Mouse (Mus musculus) liver (tissue): ENCODE measurements around the gene Il3.

Experiments
- DNase-seq: peaks from one replicate; pipeline ENCODE4 v3.0.0-alpha.2; 2020; ENCODE audit warnings: mixed read lengths

Gene Il3

DNA sequence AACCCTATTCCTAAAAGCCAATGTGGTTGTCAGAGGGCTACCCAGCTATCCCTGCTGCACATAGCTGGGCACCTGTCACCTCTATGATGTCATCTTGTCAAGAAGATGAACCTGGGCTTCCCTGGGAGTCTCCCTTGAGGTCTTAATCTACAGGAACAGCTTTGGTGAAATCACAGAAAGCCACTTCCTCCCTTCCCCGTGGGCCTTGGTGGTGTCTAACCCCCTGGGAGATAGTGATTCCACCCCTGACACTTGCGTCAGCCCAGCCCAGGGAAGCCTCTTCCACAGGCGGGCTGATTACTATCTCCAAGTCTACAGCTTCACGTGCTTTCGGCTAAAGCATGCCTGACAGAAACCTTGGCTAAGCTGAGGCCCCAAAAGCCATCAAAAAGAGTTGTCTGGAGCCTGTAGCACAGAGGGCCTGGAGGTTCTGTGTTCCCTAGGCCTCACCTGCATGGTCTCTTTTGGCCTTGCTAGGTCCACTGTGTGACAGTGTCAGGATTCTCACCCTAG lies 4.4 kb upstream of the Il3 start:
- DNase-seq: no peak

DNA sequence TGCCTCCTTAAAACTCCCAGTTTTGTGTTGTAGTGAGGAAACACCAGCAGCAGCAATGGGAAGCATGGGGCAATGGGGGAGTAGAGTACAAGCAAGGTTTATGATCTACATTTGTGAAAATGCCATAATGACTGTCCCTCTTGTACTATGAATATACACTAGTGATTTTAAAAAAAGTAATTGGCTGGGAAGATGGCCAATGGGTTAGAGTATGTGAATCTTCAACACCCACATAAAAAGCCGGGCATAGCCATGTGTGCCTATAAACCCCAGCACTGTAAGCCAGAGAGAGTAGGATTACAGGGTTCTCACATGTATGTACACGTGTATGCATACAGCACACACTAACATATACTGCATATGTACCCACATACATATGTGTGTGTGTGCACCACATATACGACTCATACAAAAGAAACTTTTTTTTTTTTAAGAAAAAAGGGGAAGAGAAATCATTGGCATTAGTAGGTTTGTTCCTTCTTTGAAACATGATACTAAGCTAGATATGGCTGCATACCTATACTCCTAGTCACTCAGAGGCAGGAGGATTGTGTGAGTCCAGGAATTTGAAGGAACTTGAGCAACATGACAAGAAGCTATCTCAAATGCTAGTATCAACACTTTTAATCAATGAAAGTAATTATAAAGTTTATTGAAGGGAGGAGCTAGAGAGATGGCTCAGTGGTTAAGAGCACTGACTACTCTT lies 2.3 kb upstream of the Il3 start:
- no peak for DNase-seq

DNA sequence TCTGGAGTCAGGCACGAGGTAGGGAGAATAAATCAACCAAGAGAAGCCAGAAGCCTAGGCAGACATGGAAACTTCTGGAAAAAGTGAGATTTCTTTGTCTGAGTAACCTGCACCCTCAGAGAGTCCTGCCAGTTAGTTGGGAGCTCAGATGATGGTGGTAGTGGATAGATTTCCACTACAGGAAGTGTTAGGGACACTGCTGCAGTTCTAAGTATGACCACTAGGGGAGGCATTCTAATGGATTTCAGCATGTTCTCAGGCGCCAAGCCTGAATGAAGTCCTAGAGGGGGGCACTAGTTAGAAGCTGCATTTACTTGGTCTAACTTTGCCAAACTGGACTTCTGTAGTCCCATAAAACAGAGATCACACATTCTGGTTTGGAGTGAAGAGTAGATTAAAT lies 2.5 kb downstream of the Il3 start:
- DNase-seq: peak; percentile 40

DNA sequence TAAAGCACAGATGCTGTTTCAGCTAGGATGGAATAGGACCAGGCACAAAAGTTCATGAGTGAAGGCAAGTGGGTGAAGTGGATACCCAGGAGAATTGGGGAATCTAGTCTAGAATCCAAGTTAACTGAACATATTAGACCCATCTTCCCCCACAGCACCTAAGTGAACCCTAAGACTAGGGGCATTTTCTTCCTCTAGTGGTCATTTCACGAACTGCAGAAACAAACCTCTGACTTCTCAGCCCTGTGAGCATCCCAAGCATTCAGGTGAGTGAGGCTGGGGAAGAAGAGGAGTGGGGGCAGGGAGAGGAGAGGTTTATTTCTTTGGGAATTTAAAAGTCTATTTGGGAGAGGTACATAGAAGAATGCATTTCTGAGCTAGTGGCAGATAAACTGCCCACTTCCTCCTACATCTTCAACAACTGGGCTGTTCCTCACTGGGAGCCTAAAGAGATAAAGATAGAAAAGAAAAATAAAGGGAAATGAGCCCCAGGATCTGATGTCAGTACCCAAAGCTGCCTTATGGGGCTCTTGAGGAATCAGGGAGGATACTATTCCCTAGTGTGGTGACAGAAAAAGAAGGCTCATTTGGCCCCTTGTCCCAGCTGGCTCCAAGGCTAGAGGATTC lies 3.6 kb downstream of the Il3 start:
- DNase-seq: no peak

DNA sequence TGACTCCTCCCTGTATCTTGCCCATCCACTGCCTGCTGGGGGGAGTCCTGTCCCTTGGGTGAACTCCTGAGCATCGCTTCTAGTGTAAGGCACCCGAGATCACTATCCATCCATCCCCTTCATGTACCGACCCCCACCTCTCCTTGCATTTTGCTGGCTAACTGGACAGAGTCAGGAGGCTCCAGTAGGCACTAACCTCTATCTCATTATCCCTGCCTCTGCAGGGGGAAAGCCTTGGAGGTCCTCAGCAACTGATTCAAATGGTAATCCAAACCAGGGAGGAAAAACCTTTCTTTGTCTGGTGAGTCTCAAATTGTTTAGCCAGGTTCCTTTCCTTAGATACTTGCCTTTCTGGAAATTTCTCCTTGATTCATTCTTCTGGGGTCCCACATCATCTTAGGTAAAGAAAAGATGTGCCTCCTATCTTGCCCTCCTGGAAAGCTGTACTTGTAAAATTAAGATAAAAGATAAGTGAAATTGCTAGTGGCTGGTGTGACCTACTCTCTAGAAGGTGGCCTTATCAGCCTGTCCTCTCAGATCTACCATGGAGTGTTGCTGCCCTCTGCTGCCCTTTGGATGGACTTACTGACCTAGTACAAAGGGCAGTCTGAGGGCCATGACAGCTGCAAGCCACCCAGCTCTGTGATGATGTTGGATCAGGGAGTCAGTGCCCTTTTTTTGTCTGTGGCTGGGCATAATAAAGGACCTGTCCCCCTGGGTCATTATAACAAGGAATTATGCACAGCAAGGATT lies 10.3 kb downstream of the Il3 start:
- peak; percentile 64 for DNase-seq

DNA sequence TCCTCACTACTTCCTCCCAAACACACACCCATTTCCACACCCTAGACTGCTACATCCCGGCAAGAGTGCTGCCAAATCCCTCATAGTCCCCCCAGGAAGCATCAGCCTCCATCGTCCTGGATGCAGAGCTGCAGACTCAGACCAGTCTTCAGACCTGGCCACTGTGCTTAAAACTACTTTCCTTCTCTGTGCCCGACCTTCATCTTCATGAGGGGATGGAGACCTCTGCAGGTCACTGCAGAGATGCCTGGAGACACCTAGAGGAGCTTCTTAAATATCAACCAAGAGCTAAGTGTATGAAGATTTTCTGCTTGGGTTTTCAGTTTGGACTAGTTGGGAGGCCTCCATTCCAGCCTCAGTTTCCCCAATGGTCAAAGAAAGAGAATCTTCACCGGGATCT lies 13.0 kb downstream of the Il3 start:
- DNase-seq: no peak

DNA sequence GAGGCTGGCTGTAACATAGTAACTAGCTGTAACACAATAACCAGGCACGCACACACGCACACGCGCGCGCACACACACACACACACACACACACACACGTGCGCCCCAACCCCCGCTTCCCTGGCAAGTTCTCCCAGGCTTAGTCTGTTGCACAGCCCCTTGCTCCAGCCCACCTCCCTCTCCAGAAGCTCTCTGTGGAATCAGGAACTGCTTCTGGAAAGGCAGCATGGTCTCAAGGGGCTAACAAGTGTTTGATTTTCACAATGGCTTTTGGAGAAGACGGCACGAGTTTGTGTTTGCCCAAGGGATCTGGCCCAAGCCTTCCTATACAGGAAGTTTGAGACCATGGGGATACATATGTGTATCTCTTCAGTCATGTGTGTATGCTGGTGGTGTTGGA lies 16.5 kb downstream of the Il3 start:
- no peak for DNase-seq

DNA sequence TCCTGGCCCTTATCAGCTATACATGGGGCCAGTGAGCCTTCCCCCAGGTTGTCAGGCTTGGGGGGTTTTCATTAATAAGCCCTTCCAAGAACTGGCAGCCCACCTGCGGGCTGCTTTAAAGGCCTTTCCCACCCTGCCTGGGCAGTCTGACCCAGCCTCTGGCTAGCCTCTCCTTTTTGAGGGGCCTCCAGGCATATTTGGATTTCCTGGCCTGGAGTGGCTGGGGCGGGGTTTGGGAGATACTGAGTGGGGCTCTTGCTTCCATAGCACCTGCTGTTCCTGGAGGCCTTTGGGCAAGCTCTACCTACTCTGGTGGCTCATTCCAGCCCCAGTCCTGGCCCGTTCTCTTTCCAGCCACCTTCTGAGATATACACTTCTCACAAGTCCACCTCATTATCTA lies 17.3 kb downstream of the Il3 start:
- DNase-seq: no peak

DNA sequence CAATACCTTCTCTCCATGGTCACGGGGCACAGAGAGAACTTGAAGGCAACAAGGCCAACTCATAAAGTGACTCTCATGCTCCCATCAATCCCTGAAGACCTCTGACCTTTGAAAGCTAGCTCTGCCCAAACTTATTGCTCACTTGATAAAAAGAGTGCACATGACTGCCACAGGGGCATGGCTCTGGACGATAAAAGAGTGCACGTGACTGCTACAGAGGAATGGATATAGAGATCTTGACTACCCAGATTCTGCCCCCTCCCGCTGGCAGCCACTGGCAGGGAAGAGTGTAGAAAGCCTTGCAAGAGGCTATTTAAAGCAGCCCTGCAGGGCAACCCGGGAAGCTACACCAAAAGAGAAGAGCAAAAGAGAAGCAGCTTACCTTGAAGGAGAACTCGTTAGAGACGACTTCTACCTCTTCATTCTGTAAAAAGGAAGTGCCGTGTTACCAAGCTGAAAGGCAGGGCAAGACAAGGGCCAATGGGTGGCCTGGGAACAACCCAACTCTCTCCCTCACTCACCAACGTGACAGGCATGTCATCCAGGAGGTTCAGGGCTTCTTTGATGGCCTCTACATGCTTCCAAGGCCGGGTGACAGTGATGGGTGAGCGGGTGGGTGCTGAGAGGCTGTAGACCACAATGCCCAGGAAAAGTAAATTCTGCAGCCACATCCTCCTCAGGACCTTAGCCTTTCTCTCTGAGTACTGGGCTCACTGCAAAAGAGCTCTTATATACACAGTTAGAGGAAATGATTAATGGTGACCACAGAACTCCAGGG lies 17.9 kb downstream of the Il3 start, which contains the start of gene Csf2:
Gene Csf2, minus strand, starts transcription at position 728 of the 778 bp plus-strand sequence.
- DNase-seq: peak; percentile 24

DNA sequence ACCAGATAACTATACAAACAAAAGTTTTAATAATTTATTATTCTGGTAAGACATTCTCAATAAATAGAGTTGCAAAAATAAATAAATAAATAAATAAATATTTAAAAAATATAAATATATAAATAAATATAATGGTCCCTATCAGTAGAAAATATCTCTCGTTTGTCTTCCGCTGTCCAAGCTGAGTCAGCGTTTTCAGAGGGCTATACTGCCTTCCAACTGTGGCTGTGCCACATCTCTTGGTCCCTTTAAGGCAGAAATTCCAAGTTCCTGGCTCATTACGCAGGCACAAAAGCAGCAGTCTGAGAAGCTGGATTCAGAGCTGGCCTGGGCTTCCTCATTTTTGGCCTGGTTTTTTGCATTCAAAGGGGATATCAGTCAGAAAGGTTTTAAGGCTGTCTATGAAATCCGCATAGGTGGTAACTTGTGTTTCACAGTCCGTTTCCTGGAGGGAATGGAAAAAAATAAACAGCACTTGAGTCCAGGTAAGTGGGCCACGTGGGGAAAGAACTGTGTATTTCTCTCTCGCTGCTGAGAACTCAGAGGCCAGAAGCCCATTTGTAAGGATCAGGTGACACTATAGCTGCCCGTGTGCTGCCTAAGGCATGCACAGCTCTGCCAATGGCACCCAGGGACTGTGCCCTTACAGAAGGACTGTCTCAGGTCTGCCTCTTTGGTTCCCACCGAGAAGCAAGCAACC lies 19.7 kb downstream of the Il3 start:
- DNase-seq: no peak

DNA sequence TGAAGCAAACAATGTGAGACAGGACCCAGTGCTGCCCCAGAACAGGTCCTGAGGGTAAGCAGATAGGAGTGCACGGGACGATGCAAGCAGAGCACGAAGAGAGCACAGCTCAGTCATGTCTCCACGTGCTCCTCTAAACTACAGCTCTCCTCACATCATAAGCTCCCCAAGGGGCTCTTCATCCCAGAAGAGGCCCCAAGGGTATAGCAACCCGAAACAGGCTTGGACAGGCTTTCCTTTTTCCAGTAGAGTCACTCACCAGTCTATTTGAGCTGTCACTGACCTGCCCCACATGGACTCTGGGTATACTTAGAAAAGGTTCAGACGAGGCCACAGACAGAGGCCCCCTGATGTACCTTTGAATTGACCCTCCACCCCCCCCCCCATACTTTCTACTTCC lies 22.6 kb downstream of the Il3 start:
- DNase-seq: no peak

DNA sequence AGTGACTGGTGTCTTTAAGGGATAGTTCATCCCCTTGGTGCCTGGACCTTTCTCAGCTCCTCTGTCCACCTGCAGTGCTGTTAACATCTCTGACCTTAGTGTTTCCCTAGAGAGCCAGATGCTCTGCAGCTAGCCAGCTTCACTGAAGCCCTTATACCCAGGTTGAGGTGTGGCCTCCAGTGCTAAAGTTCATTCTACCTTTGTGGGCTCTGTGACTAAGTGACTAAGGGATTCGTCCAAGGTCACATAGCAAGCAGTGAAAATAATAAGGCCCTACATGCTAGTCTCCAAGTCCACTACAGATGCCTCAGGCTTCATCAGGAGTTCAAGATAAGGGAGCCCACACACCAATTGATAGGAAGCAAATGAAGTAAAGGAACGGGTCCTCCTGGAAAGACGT lies 24.6 kb downstream of the Il3 start:
- DNase-seq: no peak

DNA sequence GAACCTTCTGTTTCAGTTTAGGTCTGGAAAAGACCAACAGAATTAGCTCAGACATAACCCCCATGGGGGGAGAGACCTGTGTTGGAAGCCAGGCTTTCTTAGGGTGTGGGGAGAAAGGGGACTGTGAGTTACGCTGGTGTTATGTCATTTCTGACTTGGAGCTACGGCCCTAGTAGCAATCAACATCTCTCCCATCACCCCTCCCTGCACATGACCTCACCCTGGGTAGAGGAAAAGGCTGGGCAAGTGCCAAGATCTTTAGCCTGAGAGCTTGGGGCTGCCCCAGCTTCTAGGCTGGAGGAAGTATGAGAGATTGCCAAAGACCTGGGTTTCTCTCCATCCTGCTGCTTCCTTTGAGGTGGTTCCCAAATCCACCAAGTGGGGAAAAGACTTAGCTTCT lies 30.1 kb downstream of the Il3 start:
- DNase-seq: no peak

DNA sequence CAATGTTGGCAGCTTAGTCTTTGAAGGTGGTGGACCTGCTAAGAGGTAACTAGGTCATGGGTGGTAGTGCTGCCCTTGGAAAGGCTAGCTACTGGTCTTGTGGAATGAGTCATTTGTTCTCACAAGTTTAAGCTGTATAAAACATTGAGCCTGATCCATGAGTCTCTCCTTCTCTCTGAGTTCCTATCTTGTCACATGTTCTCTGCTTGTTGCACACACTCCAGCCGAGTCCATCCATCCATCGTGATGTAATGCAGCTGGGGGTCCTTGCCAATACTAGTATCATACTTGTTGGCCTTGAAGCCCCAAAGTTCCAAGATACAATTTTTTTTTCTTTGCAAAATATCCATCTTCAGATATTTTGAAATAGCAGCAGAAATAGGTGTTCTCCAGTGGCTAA lies 39.6 kb downstream of the Il3 start:
- DNase-seq: no peak

DNA sequence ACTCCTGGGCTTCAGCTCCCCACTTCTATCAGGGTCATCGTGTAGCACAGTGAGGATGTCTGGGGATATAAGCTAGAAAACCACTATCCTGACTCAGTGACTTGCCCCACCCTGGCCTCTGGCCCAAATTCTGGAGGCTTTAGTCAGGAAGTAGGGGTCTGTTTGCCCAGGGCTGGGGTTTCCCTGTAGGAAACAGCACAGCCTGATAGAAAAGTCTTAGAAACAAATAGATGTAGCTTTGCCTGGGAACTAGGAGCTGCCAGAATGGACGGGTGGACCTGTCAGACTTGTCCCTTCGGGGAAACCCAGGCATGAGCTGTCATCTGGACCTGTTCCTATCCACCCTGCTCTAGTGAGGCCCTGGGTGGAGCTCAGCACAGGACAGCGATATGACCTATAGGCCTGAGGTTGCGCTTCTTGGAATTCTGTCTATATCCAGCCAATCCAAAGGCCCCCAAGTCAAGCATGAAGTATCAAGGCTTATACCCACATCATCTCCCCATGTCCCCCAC lies 42.5 kb downstream of the Il3 start:
- no peak for DNase-seq

DNA sequence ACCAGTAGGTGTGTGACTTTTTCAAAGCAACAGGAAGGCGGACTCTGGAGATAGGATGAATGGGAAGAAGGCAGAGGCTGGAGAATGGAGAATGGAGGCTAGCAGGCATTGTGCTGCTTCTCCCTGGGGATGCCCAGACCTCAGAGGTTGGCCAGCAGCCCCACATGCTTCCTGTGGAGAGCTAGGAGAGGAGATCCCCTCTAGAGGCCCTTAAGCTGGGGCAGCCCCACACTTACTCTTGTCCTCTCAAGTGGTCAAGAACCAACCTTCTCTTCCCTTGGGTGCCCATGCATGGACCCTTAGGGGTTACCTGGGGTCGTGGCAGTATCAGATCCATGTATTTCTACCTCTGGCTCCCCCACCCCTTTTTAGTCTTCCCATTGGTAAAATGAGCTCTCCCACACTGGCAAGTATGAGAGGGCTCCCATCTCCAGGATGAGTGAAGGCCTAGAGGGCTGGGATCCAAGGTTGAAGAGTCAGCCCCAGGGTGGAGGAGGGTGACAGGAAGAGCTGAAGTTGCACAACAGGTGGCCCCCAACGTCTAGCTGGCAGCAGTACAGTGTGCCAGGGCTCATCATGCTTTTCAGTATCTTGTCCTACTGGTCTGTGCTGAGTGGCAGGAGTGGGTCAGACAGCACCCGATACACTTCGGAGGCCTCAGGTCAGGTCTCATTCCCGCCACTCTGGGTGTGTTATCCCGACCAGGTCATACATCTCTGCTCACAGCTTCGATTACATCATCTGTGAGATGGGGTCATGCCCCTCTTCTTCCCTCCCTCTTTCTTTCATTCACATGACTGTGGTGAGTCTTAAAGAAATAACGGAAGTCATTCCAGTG lies 43.2 kb downstream of the Il3 start:
- no peak for DNase-seq

DNA sequence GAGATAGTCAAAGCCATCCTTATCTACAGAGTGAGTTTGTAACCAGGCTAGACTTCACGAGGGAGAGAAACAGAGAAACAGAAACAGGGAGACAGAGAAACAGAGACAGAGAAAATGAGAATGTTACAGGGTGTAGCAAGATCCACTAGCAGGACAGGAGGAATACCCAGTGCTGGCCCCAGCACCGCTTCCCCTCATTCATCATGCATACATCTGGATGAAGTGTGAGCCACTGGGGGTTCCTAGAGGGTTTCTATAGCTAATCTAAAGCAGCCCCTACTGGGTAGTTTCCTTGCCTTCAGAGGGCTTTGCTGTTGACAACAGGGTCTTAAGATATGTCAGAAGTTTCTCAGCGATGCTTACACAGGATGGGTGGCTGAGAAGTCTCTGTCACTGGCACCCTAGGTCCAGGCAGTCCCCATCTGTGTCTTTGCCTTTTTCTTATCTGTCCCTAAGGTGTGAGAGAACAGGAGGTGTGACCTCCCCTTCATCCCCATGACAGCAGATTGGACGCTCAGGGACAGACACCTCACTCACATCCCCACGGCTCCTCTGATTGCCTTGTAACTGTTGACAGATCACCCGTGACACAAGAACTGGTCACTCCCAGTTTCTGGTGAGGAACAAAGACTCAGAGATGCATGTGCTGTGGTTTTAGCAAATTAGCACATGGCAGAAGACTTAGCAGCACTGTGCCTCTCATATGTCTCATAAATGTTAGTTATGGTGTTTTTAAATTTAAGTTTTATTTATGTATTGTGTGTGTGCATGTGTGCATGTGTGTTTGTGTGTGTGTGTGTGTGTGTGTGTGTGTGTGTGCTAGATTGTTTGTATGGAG lies 47.0 kb downstream of the Il3 start:
- DNase-seq: no peak

DNA sequence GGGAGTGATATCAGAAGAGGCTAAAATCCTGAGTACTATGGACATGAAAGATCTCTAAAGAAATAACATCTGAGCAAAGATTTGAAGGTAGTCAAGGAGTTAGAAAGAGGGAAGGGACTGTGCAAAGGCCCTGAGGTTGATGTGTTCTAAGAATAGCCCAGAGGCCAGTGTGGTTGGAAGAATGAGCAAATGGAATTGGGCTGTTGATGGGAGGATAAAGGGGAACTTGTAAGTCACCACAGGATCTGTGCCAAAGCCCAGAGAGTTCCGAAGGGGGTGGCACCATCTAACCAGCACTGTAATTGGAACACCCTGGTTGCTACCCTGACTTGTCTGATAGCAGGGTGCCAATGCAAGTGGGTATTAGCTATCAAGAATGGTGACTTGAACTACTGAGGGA lies 47.9 kb downstream of the Il3 start:
- no peak for DNase-seq

DNA sequence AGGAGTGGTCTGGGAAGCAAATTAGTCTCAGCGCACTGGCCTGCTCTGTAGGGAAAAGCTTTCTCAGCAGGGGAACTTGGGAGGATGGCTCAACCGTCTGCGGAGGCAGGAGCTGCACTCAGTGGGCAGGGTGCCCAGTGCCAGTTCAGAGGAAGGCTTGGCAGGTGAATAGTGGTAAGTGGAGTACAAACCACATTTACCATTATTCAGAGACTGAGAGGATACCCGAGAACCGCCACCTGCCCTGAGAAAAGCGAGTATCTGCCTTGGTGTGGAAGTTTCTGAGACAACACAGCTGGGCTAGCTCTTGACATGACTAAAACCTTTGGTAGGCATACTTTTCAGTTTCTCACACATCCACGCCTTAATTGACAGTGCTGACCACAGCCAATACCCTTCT lies 49.7 kb downstream of the Il3 start:
- no peak for DNase-seq

DNA sequence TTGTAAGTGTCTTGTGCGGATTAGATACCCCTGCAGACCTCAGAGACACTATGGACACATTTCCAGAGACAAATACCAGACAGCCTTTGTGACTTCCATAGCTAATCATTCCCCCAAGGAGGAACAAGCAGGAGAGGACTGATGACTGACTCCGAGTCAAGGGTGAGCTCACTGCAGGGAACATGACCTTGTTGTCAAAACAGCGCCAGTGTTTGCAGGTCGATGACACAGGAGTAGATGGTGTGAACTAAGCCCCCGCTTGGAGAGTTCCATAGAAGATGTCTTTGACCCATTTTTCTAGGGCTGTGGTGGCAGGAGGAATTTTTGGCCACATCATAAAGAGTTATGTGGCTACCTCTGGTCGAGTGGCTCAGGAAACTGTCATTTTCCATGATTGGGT lies 51.0 kb downstream of the Il3 start:
- DNase-seq: no peak
